Mouse (Mus musculus): Measurements from ENCODE around the gene Dpp3. TPM values are rescaled to one million over a fixed set of nuclear protein-coding genes. Genes with fewer than 3 reads are reported as not detected.
A peak's percentile ranks its signal among the peaks of the same experiment; 100 is the strongest.
"Not testable (repeated sequence)": the region's sequence is repeated elsewhere in the genome, so short reads cannot be mapped to it uniquely, and the experiment has no call there.

Gene Dpp3
- 114 and 131 TPM in 2 replicates for polyA plus RNA-seq (2014; fragmentation: Nextera tagmentation; extraction: Ambion mirVana)

GRCm38 (mm10) chr19:4927904-4928531 lies at the start of gene Dpp3:
Gene Dpp3 (minus strand): TSS chr19:4928287.
- H3K36me3 ChIP-seq (ENCODE audit: control insufficient read depth, insufficient read depth, low read length) = peaks cover 18% of the 10 kb centered on the region
- ATAC-seq (replicated peaks; ENCODE audit: low FRiP score) (peak; percentile 99), DNase-seq (ENCODE audit: low spot score) (peak; percentile 99)
- under 1% methylated on average over 32 of the region's 32 CpGs for WGBS
- H3K4me1 ChIP-seq (replicated peaks; ENCODE audit: control insufficient read depth, insufficient read depth, low read length) = peaks cover 12% of the 10 kb centered on the region
- H3K4me3 ChIP-seq (ENCODE audit: low read depth, low read length) = peak within 1 kb of the TSS; percentile 71
- peak within 1 kb of the TSS; percentile 57 for H3K9ac ChIP-seq (ENCODE audit: low read depth, low read length)
- no peaks in the 10 kb centered on the region for H3K27me3 ChIP-seq (replicated peaks; ENCODE audit: control insufficient read depth, insufficient read depth, low read length)
- H3K9me3 ChIP-seq (ENCODE audit: control insufficient read depth, low read length) = no peaks in the 10 kb centered on the region
- H3K4me2 ChIP-seq = peak within 1 kb of the TSS; percentile 81
- 0 out of 2 replicates have a peak within 1 kb of the TSS, but pooled peaks have one; percentile 29 for H3K27ac ChIP-seq (ENCODE audit: low read depth, low read length)

- 90% methylated on average over 2 of the region's 2 CpGs for WGBS
- Histone ChIP-seq H3K27me3 (replicated peaks; ENCODE audit: control insufficient read depth, insufficient read depth, low read length) (no peaks in the 10 kb centered on the region), H3K4me1 (replicated peaks; ENCODE audit: control insufficient read depth, insufficient read depth, low read length) (no peaks in the 10 kb centered on the region), H3K4me2 (no peak overlapping the region), H3K36me3 (ENCODE audit: control insufficient read depth, insufficient read depth, low read length) (peaks cover 15% of the 10 kb centered on the region), H3K27ac (ENCODE audit: low read depth, low read length) (no peak overlapping the region), H3K9me3 (ENCODE audit: control insufficient read depth, low read length) (no peaks in the 10 kb centered on the region), H3K4me3 (ENCODE audit: low read depth, low read length) (no peak overlapping the region), H3K9ac (ENCODE audit: low read depth, low read length) (no peak overlapping the region)
- ATAC-seq (replicated peaks; ENCODE audit: low FRiP score) (no peak), DNase-seq (ENCODE audit: low spot score) (no peak)
These were observed 40.1 kb upstream of the Dpp3 start for GRCm38 (mm10) chr19:4968236-4968635.

- peak within 1 kb of the TSS; percentile 86 for H3K9ac ChIP-seq (ENCODE audit: low read depth, low read length)
- peak within 1 kb of the TSS; percentile 85 for H3K4me3 ChIP-seq (ENCODE audit: low read depth, low read length)
- H3K27ac ChIP-seq (ENCODE audit: low read depth, low read length) = peak within 1 kb of the TSS; percentile 62
- H3K4me1 ChIP-seq (replicated peaks; ENCODE audit: control insufficient read depth, insufficient read depth, low read length) = peaks cover 4% of the 10 kb centered on the region
- peak; percentile 85 for DNase-seq (ENCODE audit: low spot score)
- ATAC-seq (replicated peaks; ENCODE audit: low FRiP score) = peak; percentile 95
- peak within 1 kb of the TSS; percentile 82 for H3K4me2 ChIP-seq
- H3K27me3 ChIP-seq (replicated peaks; ENCODE audit: control insufficient read depth, insufficient read depth, low read length) = no peaks in the 10 kb centered on the region
- H3K36me3 ChIP-seq (ENCODE audit: control insufficient read depth, insufficient read depth, low read length) = peaks cover 15% of the 10 kb centered on the region
- WGBS = under 1% methylated on average over 34 of the region's 34 CpGs
- no peaks in the 10 kb centered on the region for H3K9me3 ChIP-seq (ENCODE audit: control insufficient read depth, low read length)
These were observed 34.0 kb upstream of the Dpp3 start, which contains the start of gene Mrpl11 for GRCm38 (mm10) chr19:4961928-4962601. Gene Mrpl11 (plus strand): TSS chr19:4962147.

- not testable (repeated sequence) for H3K4me2 ChIP-seq; H3K4me1 ChIP-seq (replicated peaks; ENCODE audit: control insufficient read depth, insufficient read depth, low read length); H3K9ac ChIP-seq (ENCODE audit: low read depth, low read length); DNase-seq (ENCODE audit: low spot score); H3K36me3 ChIP-seq (ENCODE audit: control insufficient read depth, insufficient read depth, low read length); H3K27ac ChIP-seq (ENCODE audit: low read depth, low read length); ATAC-seq (replicated peaks; ENCODE audit: low FRiP score); H3K4me3 ChIP-seq (ENCODE audit: low read depth, low read length); H3K9me3 ChIP-seq (ENCODE audit: control insufficient read depth, low read length); H3K27me3 ChIP-seq (replicated peaks; ENCODE audit: control insufficient read depth, insufficient read depth, low read length)
- WGBS = 83% methylated on average over 9 of the region's 9 CpGs
These were observed 20.6 kb upstream of the Dpp3 start for GRCm38 (mm10) chr19:4948641-4949040.

GRCm38 (mm10) chr19:4945540-4945939 lies 17.5 kb upstream of the Dpp3 start:
- WGBS = 48% methylated on average over 6 of the region's 6 CpGs
- no peak overlapping the region for H3K4me3 ChIP-seq (ENCODE audit: low read depth, low read length)
- no peaks in the 10 kb centered on the region for H3K9me3 ChIP-seq (ENCODE audit: control insufficient read depth, low read length)
- no peak for ATAC-seq (replicated peaks; ENCODE audit: low FRiP score)
- no peak for DNase-seq (ENCODE audit: low spot score)
- H3K27me3 ChIP-seq (replicated peaks; ENCODE audit: control insufficient read depth, insufficient read depth, low read length) = peaks cover 27% of the 10 kb centered on the region
- no peak overlapping the region for H3K9ac ChIP-seq (ENCODE audit: low read depth, low read length)
- H3K4me2 ChIP-seq = no peak overlapping the region
- no peak overlapping the region for H3K27ac ChIP-seq (ENCODE audit: low read depth, low read length)
- H3K4me1 ChIP-seq (replicated peaks; ENCODE audit: control insufficient read depth, insufficient read depth, low read length) = peaks cover 8% of the 10 kb centered on the region; the same call in 1 of the 2 replicates
- H3K36me3 ChIP-seq (ENCODE audit: control insufficient read depth, insufficient read depth, low read length) = no peaks in the 10 kb centered on the region

- Histone ChIP-seq H3K4me2 (peak overlapping the region; percentile 77), H3K27me3 (replicated peaks; ENCODE audit: control insufficient read depth, insufficient read depth, low read length) (peaks cover 36% of the 10 kb centered on the region), H3K4me1 (replicated peaks; ENCODE audit: control insufficient read depth, insufficient read depth, low read length) (peaks cover 8% of the 10 kb centered on the region; the same call in 1 of the 2 replicates), H3K9ac (ENCODE audit: low read depth, low read length) (no peak overlapping the region), H3K36me3 (ENCODE audit: control insufficient read depth, insufficient read depth, low read length) (no peaks in the 10 kb centered on the region), H3K4me3 (ENCODE audit: low read depth, low read length) (peak overlapping the region; percentile 53), H3K27ac (ENCODE audit: low read depth, low read length) (no peak overlapping the region), H3K9me3 (ENCODE audit: control insufficient read depth, low read length) (no peaks in the 10 kb centered on the region)
- 0 out of 2 replicates have a peak, but pooled peaks have one; percentile 5 for ATAC-seq (replicated peaks; ENCODE audit: low FRiP score)
- 12% methylated on average over 13 of the region's 13 CpGs for WGBS
- DNase-seq (ENCODE audit: low spot score) = no peak
These were observed 15.1 kb upstream of the Dpp3 start for GRCm38 (mm10) chr19:4943253-4943588.

- H3K27ac ChIP-seq (ENCODE audit: low read depth, low read length) = no peak within 1 kb of the TSS
- peak within 1 kb of the TSS; percentile 53 for H3K4me3 ChIP-seq (ENCODE audit: low read depth, low read length)
- peak within 1 kb of the TSS; percentile 23; the same call in 1 of the 2 replicates for H3K9ac ChIP-seq (ENCODE audit: low read depth, low read length)
- H3K4me1 ChIP-seq (replicated peaks; ENCODE audit: control insufficient read depth, insufficient read depth, low read length) = peaks cover 8% of the 10 kb centered on the region; the same call in 1 of the 2 replicates
- ATAC-seq (replicated peaks; ENCODE audit: low FRiP score) (peak; percentile 93), DNase-seq (ENCODE audit: low spot score) (peak; percentile 81)
- under 1% methylated on average over 55 of the region's 55 CpGs for WGBS
- H3K36me3 ChIP-seq (ENCODE audit: control insufficient read depth, insufficient read depth, low read length) = no peaks in the 10 kb centered on the region
- peaks cover 36% of the 10 kb centered on the region for H3K27me3 ChIP-seq (replicated peaks; ENCODE audit: control insufficient read depth, insufficient read depth, low read length)
- peak within 1 kb of the TSS; percentile 77 for H3K4me2 ChIP-seq
- no peaks in the 10 kb centered on the region for H3K9me3 ChIP-seq (ENCODE audit: control insufficient read depth, low read length)
These were observed 14.6 kb upstream of the Dpp3 start, which contains the start of gene Peli3 for GRCm38 (mm10) chr19:4942551-4943252. Gene Peli3 (minus strand): TSS chr19:4943127.

GRCm38 (mm10) chr19:4937444-4938310 lies 9.6 kb upstream of the Dpp3 start:
- no peak for ATAC-seq (replicated peaks; ENCODE audit: low FRiP score)
- WGBS = 87% methylated on average over 17 of the region's 17 CpGs
- H3K27me3 ChIP-seq (replicated peaks; ENCODE audit: control insufficient read depth, insufficient read depth, low read length) = peaks cover 25% of the 10 kb centered on the region
- H3K36me3 ChIP-seq (ENCODE audit: control insufficient read depth, insufficient read depth, low read length) = no peaks in the 10 kb centered on the region
- DNase-seq (ENCODE audit: low spot score) = no peak
- no peak overlapping the region for H3K27ac ChIP-seq (ENCODE audit: low read depth, low read length)
- peaks cover 5% of the 10 kb centered on the region; the same call in 1 of the 2 replicates for H3K4me1 ChIP-seq (replicated peaks; ENCODE audit: control insufficient read depth, insufficient read depth, low read length)
- no peaks in the 10 kb centered on the region for H3K9me3 ChIP-seq (ENCODE audit: control insufficient read depth, low read length)
- H3K4me2 ChIP-seq = no peak overlapping the region
- H3K9ac ChIP-seq (ENCODE audit: low read depth, low read length) = no peak overlapping the region
- no peak overlapping the region for H3K4me3 ChIP-seq (ENCODE audit: low read depth, low read length)
